Mouse (Mus musculus) small intestine, adult 2 months (tissue): ENCODE measurements around the gene D2hgdh. TPM values are rescaled to one million over a fixed set of nuclear protein-coding genes. Genes with fewer than 3 reads are reported as not detected.
A peak's percentile ranks its signal among the peaks of the same experiment; 100 is the strongest.
"Not testable (repeated sequence)": the region's sequence is repeated elsewhere in the genome, so short reads cannot be mapped to it uniquely, and the experiment has no call there.

Experiments used
- H3K27ac ChIP-seq: fragments of 200-500 bp; 2 replicates; pipeline ENCODE4 v1.5.1; 2012; ENCODE audit warnings: low read depth, low read length, control low read depth, inconsistent platforms; ENCODE audit not compliant: insufficient read depth
- H3K27me3 ChIP-seq: fragments of 200-500 bp; 2 replicates; pipeline ENCODE4 v1.6.1; 2012; ENCODE audit warnings: mild to moderate bottlenecking, moderate library complexity, low read length, inconsistent platforms; ENCODE audit not compliant: control insufficient read depth, insufficient read depth
- H3K36me3 ChIP-seq: fragments of 200-500 bp; 2 replicates; pipeline ENCODE4 v1.6.1; 2012; ENCODE audit warnings: mild to moderate bottlenecking, low read length, control low read depth, inconsistent platforms; ENCODE audit not compliant: control insufficient read depth, insufficient read depth
- H3K4me1 ChIP-seq: fragments of 200-500 bp; 2 replicates; pipeline ENCODE4 v1.6.1; 2012; ENCODE audit warnings: low read length, inconsistent platforms, mixed read lengths; ENCODE audit not compliant: control insufficient read depth, insufficient read depth, insufficient read length
- H3K4me3 ChIP-seq: fragments of 200-500 bp; 2 replicates; pipeline ENCODE4 v1.5.1; 2012; ENCODE audit warnings: low read depth, mild to moderate bottlenecking, control low read depth, inconsistent platforms, low read length, moderate library complexity
- CTCF ChIP-seq: fragments of 200-500 bp; IDR thresholded peaks from 2 replicates; pipeline ENCODE4 v1.5.1; 2012; ENCODE audit warnings: low read depth, mild to moderate bottlenecking, control low read depth, inconsistent platforms, low read length, moderate library complexity, mixed read lengths; ENCODE audit not compliant: insufficient replicate concordance, insufficient read length; ENCODE audit errors: extremely low read depth
- POLR2A ChIP-seq: fragments of 200-500 bp; IDR thresholded peaks from 2 replicates; pipeline ENCODE4 v1.6.1; 2012; ENCODE audit warnings: low read depth, mild to moderate bottlenecking, control low read depth, inconsistent platforms, low read length, moderate library complexity
- WGBS: fragments of 180-500 bp; shearing (Covaris S2); methylation state at CpG from one replicate; pipeline ENCODE4 v1.1.7; 2018; 5-methylcytosine and 5-hydroxymethylcytosine counted together
- polyA plus RNA-seq: library from polyadenylated mRNA; depleted of rRNA; stranded (reverse); fragments of >200 nt; gene quantifications from 2 replicates; pipeline ENCODE4 v1.2.3, GENCODE M21; 2012

D2hgdh gene
- polyA plus RNA-seq, 1 experiment, result 16.9 TPM

DNA sequence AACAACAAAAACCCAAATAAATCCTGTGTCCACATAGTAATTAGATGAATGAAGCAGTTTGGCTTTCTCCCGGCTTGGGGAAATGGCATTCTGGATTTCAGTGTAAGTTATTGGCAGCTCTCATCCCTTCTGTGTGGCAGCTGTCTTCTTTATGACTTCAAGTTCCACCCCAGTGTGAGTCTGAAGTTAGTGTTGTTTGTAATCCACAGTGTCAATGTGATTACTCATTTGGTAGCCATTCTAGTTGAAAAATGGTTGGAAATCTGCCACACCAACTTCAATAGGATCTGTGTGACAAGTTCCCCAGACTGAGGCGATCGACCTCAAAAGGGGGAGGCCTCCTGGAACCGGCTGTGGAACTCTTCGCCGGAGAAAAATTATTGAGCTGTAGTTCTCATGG, 32.7 kb downstream of the D2hgdh start:
- peaks cover 11% of the 10 kb centered on the region; the same call in 1 of the 2 replicates for H3K4me1 ChIP-seq
- peak overlapping the region; percentile 83 for H3K27ac ChIP-seq
- H3K27me3 ChIP-seq, result no peaks in the 10 kb centered on the region
- peak overlapping the region; percentile 44 for H3K4me3 ChIP-seq
- 11% methylated on average over 6 of the region's 6 CpGs for WGBS
- H3K36me3 ChIP-seq, result no peaks in the 10 kb centered on the region
- TF ChIP-seq CTCF (no peak), POLR2A (no peak)

DNA sequence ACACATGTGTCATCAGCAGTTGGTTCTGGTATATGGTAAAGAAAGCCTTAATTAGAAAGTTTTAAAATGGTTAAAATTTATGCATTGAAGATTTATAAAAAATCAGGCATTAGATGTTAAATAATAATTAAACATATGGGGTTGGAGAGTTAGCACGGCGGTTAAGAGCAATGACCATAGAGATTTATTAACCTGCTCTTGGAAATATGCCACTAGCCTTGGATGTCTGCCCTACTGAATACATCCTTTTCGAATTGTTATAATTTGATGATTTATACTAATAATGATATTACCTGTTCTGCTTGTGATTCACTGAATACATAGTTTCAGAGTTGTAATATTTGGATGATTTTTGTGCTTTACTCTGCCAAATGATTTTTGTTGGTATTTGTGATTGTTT, 33.3 kb downstream of the D2hgdh start:
- no peak overlapping the region for H3K4me3 ChIP-seq
- TF ChIP-seq POLR2A (no peak), CTCF (no peak)
- peaks cover 11% of the 10 kb centered on the region; the same call in 1 of the 2 replicates for H3K4me1 ChIP-seq
- H3K36me3 ChIP-seq, result no peaks in the 10 kb centered on the region
- 20% methylated on average over 3 of the region's 3 CpGs for WGBS
- no peak overlapping the region for H3K27ac ChIP-seq
- no peaks in the 10 kb centered on the region for H3K27me3 ChIP-seq

GRCm38 (mm10) chr1:93859619-93860018, 34.9 kb downstream of the D2hgdh start:
- H3K4me1 ChIP-seq, result peaks cover 11% of the 10 kb centered on the region; the same call in 1 of the 2 replicates
- H3K27me3 ChIP-seq, result no peaks in the 10 kb centered on the region
- no peak for TF ChIP-seq POLR2A
- TF ChIP-seq CTCF, result no peak
- peak overlapping the region; percentile 34 for H3K4me3 ChIP-seq
- H3K27ac ChIP-seq, result peak overlapping the region; percentile 80
- H3K36me3 ChIP-seq, result no peaks in the 10 kb centered on the region

DNA sequence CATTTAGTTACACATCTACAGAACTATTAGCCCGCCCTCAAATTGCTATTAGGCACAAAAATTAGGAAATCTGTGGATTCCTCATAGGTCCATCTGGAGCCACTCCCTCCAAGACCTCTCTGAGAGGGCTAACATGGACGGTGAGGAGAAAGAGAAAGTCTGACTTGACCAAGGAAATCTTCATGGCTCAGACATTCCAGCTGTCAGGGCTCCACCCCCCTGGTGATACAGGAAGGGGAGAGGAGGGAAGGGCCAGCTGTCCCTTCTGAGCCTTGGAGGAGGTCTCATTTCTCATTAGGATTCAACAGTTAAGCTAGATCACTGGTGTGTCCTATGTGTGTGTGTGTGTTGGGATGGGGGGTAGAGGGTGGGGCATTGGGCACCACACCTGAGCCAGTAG, 36.3 kb downstream of the D2hgdh start, which contains the start of gene Gal3st2:
TSS of gene Gal3st2 (plus strand) at position 259 of the 400 bp plus-strand sequence.
- H3K27ac ChIP-seq, result peak within 1 kb of the TSS; percentile 86
- H3K36me3 ChIP-seq, H3K27me3 ChIP-seq, H3K4me1 ChIP-seq: not testable (repeated sequence)
- H3K4me3 ChIP-seq, result peak within 1 kb of the TSS; percentile 51
- 36% methylated on average over 2 of the region's 2 CpGs for WGBS

DNA sequence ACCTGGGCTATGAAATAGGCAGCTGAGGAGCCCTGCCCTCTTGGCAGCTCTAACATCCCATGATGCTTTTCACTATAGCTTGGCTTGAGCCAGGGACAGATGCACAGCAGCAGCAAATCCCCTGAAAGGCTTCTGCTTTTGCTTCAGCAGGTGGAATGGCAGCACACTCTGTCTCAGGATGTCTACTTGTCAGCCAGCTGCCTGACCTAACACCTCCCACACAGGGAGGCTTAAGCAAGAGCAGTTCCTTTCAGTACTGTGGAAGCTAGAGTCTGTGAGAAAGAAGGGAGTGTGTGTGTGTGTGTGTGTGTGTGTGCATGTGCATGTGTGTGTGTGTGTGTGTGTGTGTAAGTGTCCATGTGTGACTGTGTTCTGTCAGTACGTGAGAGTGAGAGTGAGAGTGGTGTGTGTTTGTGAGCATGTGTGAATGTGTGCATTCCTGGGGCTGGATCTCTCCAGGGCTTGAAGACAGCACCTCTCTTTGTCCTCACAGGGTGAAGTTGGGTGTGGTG, 46.9 kb downstream of the D2hgdh start:
- not testable (repeated sequence) for H3K4me1 ChIP-seq, H3K4me3 ChIP-seq, H3K27me3 ChIP-seq, H3K36me3 ChIP-seq
- H3K27ac ChIP-seq, result peak overlapping the region; percentile 75; the same call in 1 of the 2 replicates
- WGBS, result 21% methylated on average over 1 of the region's 1 CpGs

GRCm38 (mm10) chr1:93874405-93874804, 49.7 kb downstream of the D2hgdh start:
- WGBS, result 93% methylated on average over 14 of the region's 22 CpGs
- H3K27ac ChIP-seq, H3K36me3 ChIP-seq, H3K27me3 ChIP-seq, H3K4me1 ChIP-seq, H3K4me3 ChIP-seq: not testable (repeated sequence)

DNA sequence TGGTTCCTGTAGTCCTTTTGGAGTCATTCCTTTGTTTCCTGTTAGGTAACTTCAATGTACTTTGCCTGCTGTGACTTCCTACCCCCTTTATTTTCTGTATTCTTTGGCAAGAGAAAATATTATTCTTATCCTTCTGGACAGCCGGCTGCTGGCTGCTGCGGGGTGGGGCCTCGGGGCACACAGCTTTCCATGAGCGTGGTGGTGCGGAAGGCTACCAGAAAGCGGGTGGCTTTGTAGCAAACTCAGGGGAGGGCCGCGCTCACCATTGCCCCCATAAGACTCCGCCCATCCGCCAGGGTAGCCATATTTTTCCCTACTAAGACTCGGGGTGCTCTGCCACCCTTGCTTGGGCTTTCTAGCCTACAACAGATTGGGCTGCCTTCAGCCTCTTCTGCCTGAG, 57.1 kb downstream of the D2hgdh start:
- not testable (repeated sequence) for H3K27me3 ChIP-seq, H3K27ac ChIP-seq, H3K36me3 ChIP-seq, H3K4me1 ChIP-seq, H3K4me3 ChIP-seq
- no CpG with 5 or more reads among the region's 11 CpGs for WGBS

GRCm38 (mm10) chr1:93890936-93891335, 66.2 kb downstream of the D2hgdh start:
- 37% methylated on average over 1 of the region's 1 CpGs for WGBS
- H3K4me1 ChIP-seq, H3K36me3 ChIP-seq, H3K27me3 ChIP-seq, H3K4me3 ChIP-seq, H3K27ac ChIP-seq: not testable (repeated sequence)
- TF ChIP-seq CTCF, result peak; percentile 41; the same call in 1 of the 2 replicates

DNA sequence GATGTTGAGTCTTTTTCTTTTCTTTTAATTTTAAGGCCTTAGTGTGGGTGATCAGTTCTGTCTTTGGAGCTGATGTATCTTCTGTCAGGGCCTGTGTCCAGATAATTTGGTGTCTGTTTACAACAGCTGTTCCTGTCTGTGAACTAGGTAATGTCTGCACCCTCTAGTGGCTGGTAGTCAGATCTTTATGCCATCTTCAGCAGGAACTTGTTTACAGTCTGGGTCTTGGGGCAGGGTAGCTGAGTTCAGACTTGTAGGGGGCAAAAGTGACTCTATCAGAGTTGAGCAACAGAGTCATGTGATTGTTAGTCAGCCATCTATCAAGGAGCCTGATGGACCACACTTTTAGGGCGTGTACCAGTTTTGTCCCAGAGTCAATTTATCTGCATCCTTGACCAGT, 72.7 kb downstream of the D2hgdh start:
- H3K36me3 ChIP-seq, H3K4me1 ChIP-seq, H3K27me3 ChIP-seq, H3K27ac ChIP-seq, H3K4me3 ChIP-seq: not testable (repeated sequence)
- no CpG with 5 or more reads among the region's 1 CpGs for WGBS

DNA sequence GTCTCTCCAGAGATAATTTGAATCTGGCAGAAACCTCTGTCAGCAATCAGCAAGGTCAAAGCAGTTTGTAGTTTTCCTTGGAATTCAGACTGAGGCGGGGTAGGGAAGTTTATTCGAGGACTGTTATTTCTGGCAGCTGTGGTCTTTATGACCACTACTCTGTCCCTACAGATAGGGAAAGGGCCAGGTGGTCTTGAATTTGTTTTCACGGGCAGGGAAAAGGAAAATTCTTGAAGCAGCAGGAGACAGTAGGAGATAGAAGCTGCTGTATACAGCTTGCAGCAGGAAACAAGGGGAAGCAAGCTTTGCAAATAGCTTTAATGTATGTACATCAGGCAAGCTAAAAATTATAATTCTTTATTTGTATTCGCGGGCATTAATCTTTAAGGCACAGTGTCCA, 76.6 kb downstream of the D2hgdh start:
- not testable (repeated sequence) for H3K4me1 ChIP-seq, H3K4me3 ChIP-seq, H3K27ac ChIP-seq, H3K36me3 ChIP-seq, H3K27me3 ChIP-seq
- 31% methylated on average over 5 of the region's 5 CpGs for WGBS
